Mouse (Mus musculus) embryonic fibroblast, embryonic 13.5 days (primary cell): ENCODE measurements around the gene Fcrl5.

ENCODE experiments used
- CTCF ChIP-seq: IDR thresholded peaks from 2 replicates; pipeline ENCODE4 v1.5.1; 2011; ENCODE audit warnings: mild to moderate bottlenecking, control low read depth, low read length, moderate library complexity, borderline replicate concordance; ENCODE audit not compliant: insufficient read depth
- POLR2A ChIP-seq: IDR thresholded peaks from 2 replicates; pipeline ENCODE4 v1.6.1; 2011; ENCODE audit warnings: low read depth, mild to moderate bottlenecking, control low read depth, low read length, moderate library complexity

DNA sequence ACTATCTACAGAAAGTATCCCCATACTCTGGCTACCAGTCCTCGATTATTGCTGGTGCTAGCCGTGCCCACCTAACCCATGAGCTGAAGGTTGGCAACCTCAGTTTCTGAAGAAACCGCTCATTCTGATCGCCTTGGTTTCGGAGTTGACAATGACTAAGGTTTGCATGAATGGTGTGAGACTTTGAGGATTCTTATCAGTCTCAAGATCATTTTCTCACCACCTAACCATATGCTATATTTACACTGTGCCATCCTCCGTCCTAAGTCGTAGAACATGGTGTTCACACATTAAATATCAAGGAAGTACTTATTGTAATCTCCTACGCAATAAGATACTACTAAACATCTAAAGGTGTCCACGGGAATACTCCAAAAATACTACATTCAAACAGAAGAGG is 88.1 kb downstream of the Fcrl5 start:
- TF ChIP-seq CTCF, result no peak
- TF ChIP-seq POLR2A, result no peak
